Mouse (Mus musculus): Measurements from ENCODE around the gene Nutm1.

GRCm38 (mm10) chr2:112296211-112296610 lies 37.1 kb upstream of the Nutm1 start:
- no peak for TF ChIP-seq POLR2A (IDR thresholded peaks at IDR 0.05; ENCODE audit: insufficient read depth, low read length)
- TF ChIP-seq EP300 (IDR thresholded peaks at IDR 0.05; ENCODE audit: insufficient read depth, low read depth, low read length), result no peak
- no peak for TF ChIP-seq CTCF (IDR thresholded peaks at IDR 0.05; ENCODE audit: low read depth, low read length)
